Mouse (Mus musculus) cerebellum, postnatal 14 days (tissue): ENCODE results near the gene Mroh2a.
A peak's percentile ranks its signal among the peaks of the same experiment; 100 is the strongest.

ENCODE experiments used
- DNase-seq, 2 experiments: peaks; one replicate each; pipeline ENCODE4 v3.0.0; 2021; ENCODE audit warnings: mixed read lengths in 2 of 2

Mroh2a gene

DNA sequence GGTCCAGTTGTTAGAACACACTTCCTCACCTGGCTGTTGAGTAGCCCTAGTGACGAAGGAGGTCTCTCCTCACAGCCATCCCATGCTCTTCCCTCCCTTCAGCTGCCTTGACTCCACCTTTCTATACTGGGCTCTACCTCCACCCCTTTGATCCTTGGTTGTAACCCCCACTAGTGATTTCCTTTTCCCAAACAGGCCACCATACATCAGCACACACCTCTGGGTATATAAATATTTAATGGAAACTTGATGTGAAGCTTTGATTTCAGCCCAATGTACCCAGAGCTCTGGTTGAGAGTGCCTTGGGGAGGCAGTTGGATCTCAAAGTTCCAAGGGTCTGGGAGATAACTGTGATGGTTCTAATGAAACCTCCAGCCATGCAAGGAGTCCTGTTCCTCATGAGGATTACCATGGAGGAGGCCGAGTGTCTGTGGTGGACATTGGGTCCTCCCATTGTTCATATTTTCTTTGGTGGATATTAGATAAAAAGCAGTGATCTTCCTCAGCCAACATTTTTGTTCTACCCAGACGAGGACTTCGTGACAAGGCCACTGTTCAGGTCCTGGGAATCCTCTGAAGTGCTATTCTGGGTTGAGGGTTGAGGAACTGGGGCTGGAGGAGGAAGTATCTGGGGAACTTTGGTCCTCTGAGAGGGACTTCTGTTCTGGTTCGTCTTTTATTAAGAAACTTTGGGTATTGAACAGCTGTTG, at the start of gene Mroh2a:
TSS of gene Mroh2a (plus strand) at position 317 of the 710 bp plus-strand sequence.
- DNase-seq: no peak

DNA sequence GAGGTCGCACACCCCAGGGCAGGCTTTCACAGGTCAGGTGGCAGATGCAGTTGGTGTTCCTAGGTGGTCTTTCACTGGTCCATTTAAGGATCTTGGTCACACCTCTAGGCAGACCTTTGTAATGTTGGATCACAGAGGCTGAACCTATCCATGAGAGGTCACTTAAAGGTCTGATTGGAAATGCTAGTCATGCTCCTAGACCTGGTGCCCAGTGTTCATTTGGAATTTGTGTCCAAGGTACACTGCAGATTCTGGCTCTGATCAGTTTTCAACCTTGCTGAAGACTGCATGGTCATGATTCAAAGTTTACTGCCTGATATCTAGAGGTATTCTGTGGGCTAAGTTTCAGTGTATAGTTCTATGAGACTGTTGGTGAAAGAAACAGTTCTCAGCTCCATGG, 47.1 kb upstream of the Mroh2a start:
- DNase-seq: no peak

DNA sequence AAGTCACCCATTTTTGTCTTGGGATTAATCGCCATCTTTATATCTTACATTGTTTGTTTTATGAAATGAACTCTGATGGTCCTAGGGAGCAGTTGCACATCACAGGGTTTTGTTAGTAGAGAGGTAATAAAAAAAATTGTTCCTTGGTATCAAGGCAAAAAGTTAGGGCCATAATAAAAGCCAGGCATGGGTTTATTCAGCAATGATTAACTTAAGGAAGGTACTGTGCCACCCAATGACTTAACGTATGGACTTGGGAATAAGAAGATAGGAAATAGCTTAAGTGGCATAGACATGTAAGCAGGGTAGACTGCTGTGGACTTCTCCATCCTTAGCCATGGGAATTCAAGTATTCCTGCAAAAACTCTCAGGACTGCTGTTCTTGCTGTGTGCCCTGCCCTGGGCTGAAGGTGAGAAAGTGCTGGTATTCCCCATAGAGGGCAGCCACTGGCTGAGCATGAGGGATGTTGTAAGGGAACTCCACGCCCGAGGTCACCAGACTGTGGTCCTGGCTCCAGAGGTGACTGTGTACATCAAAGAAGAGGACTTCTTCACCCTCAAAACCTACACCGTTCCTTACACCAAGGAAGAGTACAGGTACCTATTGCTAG, 40.4 kb upstream of the Mroh2a start:
- DNase-seq: no peak

DNA sequence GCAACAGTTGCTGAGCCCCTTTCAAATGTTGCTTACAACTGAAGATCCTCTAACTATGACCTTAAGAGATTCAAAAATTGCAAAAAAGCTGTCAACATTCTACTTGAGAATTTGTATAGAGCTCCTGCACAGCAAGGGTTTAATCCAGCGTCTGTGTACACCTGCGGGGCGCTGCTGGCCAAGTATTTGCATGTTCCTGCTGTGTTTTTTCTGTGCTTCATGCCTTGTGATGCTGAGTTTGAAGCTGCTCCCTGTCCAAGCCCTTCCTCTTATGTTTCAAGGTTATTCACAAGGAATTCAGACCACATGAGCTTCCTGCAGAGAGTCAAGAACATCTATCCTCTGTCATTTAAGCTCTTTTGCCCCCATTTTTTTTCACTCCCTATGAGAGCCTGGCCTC, 34.6 kb upstream of the Mroh2a start:
- DNase-seq: no peak

DNA sequence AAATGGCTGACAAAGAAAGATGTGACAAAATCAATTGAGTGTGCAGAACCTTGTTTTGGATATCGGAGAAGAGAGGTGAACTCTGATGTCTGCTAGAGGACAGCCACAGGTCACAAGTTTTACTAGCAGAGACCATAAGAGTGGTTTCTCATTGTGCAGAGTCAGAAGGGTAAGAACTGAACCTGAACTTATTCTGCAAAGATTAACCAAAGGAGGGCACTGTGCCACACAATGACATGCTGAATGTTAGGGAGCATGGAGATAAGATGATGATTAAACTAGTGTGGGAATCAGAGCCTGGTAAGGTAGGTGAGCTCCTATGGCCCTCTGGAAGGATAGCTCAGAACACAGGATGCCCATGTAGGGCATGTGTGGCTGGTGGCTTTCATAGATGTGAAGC, 31.1 kb upstream of the Mroh2a start:
- DNase-seq: no peak

DNA sequence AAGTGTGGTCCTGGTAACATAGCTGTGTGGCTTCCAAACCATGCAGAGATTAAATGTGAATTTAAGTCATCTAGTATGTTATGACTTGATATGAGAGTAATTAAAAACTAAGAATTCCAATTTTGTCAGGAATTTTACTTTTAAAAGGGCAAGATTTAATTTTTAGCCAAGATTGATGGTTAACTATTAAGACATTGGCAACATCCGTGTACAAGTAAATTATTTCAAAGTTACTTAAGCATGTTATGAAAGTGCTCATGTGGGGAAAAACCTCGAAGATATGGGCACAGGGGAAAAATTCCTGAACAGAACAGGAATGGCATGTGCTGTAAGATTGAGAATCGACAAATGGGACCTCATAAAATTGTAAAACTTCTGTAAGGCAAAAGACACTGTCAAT, 29.3 kb upstream of the Mroh2a start:
- no peak for DNase-seq

DNA sequence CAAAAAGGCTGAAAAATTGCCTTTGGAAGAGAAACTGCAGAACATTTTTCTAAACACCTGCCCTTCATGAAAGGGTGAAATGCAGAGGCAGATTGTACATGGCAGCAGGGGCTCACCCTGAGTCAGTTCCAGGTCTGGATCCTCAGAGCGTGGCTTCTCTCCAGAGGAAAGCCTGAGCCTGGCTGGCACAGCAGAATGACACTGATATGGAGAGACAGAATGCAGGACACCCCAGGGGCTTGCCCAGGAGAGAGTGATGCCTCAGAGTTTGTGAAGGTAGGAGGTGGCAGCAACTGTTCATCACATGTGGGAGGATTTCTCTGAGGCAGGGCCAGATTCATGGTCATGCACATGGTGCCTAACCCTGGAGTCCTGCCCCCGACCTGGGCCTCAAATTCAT, 26.8 kb upstream of the Mroh2a start:
- DNase-seq: peak; percentile 48 to 62

DNA sequence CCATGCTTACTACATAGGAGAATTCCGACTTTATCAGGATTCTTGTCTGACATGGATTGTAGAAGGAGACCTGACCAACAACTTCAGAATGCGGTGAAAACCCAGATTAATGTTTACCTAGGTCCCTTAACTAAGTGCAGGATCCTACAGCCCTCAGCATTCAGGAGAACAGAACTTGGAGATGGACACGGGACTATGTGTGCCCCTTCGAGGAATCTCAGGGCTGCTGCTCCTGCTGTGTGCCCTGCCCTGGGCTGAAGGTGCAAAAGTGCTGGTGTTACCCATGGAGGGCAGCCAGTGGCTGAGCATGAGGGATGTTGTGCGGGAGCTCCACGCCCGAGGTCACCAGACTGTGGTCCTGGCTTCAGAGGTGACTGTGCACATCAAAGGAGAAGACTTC, 26.3 kb upstream of the Mroh2a start, which contains the start of gene Ugt1a2:
TSS of gene Ugt1a2 (plus strand) at position 146 of the 400 bp plus-strand sequence.
- no peak for DNase-seq

DNA sequence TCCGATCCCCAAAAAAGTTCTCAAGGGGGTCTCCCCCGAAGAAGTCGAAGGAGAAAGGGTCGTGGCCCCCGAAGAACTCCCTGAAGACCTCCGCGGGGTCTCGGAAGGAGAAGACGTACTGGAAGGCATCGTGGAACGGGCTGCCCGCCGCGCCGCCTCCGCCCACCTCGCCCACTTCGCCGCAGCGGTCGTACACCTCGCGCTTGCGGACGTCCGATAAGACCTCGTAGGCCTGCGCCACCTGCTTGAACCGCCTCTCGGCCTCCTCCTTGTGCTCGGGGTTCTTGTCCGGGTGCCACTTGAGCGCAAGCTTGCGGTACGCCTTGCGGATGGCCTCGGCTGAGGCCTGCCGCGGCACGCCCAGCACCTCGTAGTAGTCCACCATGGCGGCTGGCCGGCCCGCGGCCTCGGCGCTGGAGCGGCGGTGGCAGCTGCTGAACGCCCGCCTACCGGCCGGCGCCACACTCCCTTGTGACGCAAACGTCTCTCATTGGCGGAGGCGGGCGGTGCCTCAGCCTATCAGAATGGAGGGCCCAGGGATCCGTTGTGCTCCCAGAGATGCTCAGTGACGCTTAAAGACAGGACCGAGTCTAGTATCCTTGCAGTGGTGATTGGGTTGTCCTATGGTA, 21.4 kb upstream of the Mroh2a start, which contains the start of gene Dnajb3:
TSS of gene Dnajb3 (minus strand) at position 489 of the 629 bp plus-strand sequence.
- DNase-seq: peak; percentile 86 to 91

DNA sequence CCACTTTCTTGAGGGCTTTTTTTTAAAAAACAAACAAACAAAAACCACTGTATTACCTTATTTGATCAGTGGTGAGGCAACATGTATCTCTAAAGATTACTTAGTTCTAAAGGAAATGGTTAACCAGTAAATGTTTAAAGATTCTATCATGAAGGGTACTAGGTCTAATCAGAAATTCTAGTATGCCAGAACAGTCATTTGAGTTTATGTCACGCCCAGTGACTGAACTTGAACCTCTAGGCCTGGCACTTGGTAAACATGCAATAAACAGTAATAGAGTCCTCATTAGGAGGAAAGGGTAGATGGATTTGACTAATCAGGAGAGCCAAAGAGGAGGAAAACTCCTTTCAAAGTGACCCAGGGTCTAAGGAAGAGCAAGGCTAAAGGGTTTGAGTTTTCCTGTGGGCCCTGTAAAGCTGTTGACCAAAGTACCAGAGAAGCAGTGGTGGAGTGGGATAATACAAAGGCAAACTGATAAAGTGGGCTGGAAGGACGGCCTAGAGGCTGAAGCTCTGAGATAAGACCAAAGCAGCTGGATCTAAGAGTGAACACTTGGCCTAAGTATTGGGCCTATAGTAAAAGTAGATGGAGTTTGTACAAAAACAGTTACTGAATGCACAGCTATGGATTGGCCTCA, 19.8 kb upstream of the Mroh2a start:
- DNase-seq: no peak

DNA sequence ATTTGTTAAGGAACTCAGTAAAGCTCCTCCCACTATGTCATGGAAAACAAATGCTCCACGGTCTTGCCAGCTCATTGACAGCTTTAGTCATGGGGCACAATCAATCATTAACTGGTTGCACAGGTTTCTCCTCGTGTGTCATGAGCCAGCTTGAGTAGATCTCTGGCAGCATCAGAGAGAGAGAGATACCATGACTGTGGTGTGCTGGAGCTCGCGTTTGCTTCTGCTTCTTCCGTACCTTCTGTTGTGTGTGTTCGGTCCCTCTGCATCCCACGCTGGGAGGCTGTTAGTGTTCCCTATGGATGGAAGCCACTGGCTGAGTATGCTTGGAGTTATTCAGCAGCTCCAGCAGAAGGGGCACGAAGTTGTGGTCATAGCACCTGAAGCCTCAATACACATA, 15.0 kb upstream of the Mroh2a start, which contains the start of gene Ugt1a1:
TSS of gene Ugt1a1 (plus strand) at position 148 of the 400 bp plus-strand sequence.
- DNase-seq: no peak

DNA sequence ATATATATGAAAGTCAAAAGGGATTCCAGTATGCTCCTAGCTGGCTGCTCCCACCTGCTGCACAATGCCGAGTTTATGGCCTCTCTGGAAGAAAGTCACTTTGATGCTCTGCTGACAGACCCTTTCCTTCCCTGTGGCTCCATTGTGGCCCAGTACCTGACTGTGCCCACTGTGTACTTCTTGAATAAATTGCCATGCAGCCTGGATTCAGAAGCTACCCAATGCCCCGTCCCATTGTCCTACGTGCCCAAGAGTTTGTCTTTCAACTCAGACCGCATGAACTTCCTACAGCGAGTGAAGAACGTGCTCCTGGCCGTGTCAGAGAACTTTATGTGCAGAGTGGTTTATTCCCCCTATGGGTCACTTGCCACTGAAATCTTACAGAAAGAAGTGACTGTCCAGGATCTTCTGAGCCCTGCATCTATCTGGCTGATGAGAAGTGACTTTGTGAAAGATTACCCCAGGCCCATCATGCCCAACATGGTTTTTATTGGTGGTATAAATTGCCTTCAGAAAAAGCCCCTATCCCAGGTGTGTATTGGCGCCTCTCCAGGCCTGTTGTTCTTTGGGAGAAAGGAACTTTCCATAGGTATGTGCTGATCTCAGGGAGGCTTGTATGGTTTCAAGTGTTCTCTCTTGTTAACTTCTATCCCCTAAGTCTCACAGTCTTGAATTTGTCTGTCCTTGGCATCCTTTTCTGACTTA, 14.3 kb upstream of the Mroh2a start:
- no peak for DNase-seq

DNA sequence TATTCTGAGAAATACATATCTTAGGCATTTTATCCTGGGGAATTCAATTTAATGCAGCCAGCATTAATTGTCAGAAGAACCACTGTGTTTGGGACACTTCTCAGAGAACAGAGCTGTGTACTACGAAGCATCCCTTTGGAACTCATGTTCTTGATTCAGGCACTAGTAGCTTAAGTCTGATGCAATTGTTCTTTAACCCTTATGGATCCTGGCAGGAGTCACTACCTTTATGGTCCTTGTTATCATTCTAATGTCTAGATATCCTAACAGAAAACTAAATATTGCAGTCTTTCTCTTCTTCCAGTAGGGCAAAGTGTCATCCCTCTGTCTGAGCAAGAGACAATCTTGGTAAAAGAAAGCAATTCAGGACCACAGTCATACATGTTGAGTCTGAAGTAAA, 13.7 kb upstream of the Mroh2a start:
- no peak for DNase-seq

DNA sequence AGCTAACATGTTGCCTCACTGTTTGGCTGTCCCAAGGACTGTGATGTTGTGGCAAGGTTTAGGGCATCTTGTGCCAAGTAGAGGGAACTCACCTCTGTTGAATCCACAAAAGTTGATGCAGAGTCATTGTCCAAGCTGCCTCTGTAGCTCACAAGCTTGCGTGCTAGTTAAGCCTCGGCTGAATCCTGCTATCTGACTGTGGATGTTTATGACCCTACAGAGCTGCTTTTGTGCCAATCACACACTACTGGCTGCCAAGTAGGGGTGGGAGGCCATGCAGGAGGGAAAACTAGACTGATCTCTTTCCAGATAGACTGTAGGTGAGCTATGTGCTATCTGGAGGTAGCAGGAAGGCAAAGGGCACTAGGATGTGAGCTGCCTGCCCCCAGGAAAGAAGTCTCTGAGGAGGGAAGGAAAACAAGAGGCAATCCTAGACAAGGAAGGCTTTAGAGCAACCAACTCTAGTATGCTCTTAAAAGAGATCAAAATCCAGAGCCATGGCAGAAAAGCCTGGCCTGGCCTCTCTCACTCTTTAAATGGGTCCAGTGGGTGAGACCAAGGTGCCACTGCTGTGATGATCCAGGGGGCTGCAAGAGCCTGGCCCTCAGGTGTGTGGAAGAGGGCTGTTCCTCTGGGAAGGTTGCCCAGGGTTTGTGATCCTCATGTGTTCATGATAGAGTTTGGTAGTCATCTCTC, 12.9 kb upstream of the Mroh2a start:
- DNase-seq: no peak

DNA sequence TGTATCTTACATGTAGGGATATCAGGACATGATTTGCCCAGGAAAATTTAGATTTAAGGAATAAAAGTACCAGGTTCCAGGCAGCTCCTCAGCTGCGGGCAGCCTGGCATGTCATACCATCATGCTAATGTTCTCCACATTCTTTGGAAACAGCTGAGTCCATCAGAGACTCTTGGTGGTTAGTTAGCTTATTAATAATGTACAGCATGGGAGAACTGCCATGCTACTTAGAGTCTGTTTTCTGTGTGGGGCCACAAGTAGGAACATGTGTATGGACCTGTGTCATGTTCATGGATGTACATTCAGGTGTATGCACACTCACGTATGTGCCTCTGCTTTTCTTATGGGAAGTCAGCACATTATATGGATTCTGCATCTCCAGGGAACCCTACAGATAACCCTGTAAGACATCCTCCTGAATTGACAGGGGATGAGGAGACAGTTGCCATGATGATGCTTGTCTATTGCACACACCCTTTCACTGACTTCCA, 12.3 kb upstream of the Mroh2a start:
- DNase-seq: no peak

DNA sequence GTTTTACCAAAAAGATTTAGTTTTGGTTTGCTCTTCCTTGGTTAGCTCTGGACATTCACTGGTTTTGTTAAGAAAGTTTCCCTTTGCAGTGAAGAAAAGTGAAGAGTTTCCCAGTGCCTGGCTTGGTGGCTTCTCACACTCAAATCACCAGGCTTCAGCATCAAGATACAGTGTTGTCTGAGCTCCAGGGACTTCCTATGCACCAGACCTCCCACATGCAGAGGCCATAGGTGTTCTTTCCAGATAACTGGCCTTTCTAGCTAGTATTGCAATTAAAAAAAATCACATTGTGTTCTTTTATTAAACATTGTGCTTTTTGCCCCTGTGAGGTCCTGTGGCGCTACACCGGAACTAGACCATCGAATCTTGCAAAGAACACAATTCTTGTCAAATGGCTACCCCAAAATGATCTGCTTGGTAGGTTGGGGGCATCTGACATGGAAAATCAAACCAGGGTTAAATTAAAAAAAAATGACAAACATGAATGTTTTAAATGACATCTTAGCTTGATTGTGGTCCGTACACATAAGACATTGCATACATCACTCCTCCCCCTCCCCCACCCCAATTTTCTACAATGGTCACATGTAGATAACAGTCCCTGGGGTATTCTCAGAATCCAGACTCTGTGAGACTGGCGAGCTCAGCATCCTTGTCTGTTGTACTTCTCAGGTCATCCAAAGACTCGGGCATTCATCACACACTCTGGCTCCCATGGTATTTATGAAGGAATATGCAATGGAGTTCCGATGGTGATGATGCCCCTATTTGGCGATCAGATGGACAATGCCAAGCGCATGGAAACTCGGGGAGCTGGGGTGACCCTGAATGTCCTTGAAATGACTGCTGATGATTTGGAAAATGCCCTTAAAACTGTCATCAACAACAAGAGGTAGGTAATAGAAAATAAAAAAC, 11.1 kb upstream of the Mroh2a start:
- DNase-seq: no peak

DNA sequence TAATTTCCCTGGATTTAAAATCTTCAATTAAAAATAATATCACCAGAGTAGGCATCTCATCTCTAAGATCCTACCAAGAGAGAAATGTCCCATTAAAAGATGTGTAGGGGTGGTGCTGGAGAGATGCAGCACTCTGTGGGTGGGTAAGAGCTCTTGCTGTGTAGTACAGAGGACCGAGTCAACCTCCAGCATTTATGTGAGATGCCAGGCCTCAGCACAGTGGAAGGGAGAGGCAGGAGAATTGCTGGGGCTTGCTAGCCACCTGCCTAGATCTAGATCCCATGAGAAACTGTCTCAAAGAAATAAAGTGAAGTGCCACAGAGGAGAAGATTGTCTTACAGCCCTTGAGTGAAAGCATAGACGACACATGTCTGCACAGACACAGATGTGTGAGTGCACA, 10.2 kb upstream of the Mroh2a start:
- no peak for DNase-seq

DNA sequence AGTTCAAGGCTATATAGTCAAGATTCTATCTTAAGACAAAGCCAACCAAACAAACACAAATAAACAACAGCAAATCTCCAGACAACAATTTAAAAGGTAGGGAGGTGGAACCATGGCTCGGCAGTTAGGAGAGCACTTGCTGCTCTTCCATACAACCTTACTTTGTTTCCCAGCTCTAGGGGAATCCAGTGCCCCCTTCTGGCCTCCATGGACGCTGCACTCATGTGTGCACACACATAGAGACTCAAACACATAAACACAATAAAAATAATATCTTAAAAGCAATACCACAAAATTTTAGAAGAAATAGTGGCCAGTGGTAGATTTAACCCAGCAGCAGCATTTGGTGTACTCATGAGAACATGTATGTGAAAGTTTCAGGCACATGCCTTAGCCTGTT, 9.6 kb upstream of the Mroh2a start:
- DNase-seq: no peak

DNA sequence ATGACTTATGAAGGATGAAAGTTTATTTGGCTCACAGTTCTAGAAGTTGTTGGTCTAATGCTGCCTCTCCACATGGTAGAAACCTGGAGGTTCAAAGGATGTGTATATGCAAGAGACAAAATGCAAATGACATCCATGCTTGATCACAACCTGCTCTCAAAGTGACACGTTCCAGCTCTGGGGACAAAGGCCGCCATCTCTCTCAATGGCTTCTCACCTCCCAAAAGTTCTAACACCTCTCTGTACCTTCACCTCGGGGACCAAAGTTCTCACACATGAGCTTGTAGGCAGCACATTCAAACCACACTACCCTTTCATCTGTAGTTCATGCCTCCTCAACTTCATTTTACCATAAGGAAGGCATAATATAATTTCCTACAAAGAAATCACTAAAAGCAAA, 9.2 kb upstream of the Mroh2a start:
- DNase-seq: no peak

DNA sequence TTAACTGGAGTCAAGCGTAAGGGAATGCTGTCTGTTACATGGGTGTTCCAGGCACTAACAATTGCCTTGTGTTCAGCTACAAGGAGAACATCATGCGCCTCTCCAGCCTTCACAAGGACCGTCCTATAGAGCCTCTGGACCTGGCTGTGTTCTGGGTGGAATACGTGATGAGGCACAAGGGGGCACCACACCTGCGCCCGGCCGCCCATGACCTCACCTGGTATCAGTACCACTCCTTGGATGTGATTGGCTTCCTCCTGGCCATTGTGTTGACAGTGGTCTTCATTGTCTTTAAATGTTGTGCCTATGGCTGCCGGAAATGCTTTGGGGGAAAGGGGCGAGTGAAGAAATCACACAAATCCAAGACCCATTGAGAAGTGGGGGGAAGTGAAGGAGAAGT, 8.7 kb upstream of the Mroh2a start:
- no peak for DNase-seq

DNA sequence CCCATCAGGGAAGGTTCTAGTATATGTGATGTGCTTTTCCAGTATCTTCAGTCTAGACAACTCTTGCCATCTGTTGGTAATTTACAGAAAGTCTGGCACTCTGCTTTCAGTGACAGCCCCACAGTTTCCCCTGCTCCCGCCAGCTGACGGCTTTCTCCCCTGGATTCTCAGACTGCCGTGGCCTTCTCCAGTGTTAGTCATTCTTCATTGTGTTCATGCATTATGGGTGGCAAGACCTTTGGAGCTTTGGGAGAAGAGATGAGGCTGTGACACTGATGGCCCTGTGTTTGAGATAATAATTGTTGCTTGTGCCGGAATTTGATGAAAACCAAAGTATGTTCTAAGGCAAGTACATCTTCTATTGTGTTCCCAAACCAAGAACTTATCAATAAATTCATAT, 8.2 kb upstream of the Mroh2a start:
- no peak for DNase-seq
